20 mouse cellular contexts compared by ENCODE assay signal in genomic region chr16:35442026-35442415, GRCm38 (mm10).
"Had no signal": no experiment of that assay in that cellular context is flagged by ENCODE, and none has a peak within 500 bp of the region (broad histone marks: within the 10 kb centered on the region; RNA-seq: fewer than 3 reads in every experiment).

No protein-coding gene starts in this region.

- H3K27ac ChIP-seq: kidney, embryonic 15.5 days; left cerebral cortex, adult 2 months; limb, embryonic 13.5 days; liver, embryonic 14.5 days; midbrain, embryonic 13.5 days; neural tube, embryonic 13.5 days had no signal

- H3K4me3 ChIP-seq: kidney, embryonic 15.5 days; left cerebral cortex, adult 2 months; limb, embryonic 13.5 days; megakaryocyte, embryonic 14.5 days; midbrain, embryonic 10.5 days; midbrain, embryonic 13.5 days; myocyte; neural tube, embryonic 13.5 days had no signal

- DNase-seq: kidney, postnatal 10 days; kidney, postnatal 36 days; liver; liver, postnatal 0 days; lung, embryonic 14.5 days; lung, postnatal 36 days; retina, postnatal 1 day; thymus, adult 18-20 months; thymus, postnatal 36 days had no signal

- H3K27me3 ChIP-seq: kidney, embryonic 15.5 days; limb, embryonic 13.5 days; megakaryocyte, embryonic 14.5 days; midbrain, embryonic 13.5 days; neural tube, embryonic 13.5 days had no signal

- H3K4me2 ChIP-seq: kidney, embryonic 15.5 days; limb, embryonic 13.5 days; lung, embryonic 14.5 days; midbrain, embryonic 13.5 days; neural tube, embryonic 13.5 days had no signal

- H3K4me1 ChIP-seq: kidney, embryonic 15.5 days; limb, embryonic 13.5 days; midbrain, embryonic 10.5 days had no signal

- H3K9ac ChIP-seq: kidney, embryonic 15.5 days; limb, embryonic 13.5 days; liver, embryonic 14.5 days; liver, postnatal 0 days; lung, embryonic 14.5 days; midbrain, embryonic 13.5 days; neural tube, embryonic 13.5 days had no signal

- H3K9me3 ChIP-seq: kidney, embryonic 15.5 days; limb, embryonic 13.5 days; midbrain, embryonic 10.5 days; midbrain, embryonic 13.5 days; neural tube, embryonic 13.5 days had no signal

- ATAC-seq: liver, postnatal 0 days; lung, postnatal 0 days; midbrain, embryonic 16.5 days had no signal
